Mouse (Mus musculus) E14TG2a.4 (cell line): ENCODE results near the gene Prkca.

Experiments used
- CTCF ChIP-seq: conservative IDR thresholded peaks from 2 replicates; pipeline ENCODE4 v1.5.1; 2014; ENCODE audit warnings: low read length
- NANOG ChIP-seq: IDR thresholded peaks from 2 replicates; pipeline ENCODE4 v1.6.1; 2014; ENCODE audit warnings: borderline replicate concordance, low read length, mixed read lengths

DNA sequence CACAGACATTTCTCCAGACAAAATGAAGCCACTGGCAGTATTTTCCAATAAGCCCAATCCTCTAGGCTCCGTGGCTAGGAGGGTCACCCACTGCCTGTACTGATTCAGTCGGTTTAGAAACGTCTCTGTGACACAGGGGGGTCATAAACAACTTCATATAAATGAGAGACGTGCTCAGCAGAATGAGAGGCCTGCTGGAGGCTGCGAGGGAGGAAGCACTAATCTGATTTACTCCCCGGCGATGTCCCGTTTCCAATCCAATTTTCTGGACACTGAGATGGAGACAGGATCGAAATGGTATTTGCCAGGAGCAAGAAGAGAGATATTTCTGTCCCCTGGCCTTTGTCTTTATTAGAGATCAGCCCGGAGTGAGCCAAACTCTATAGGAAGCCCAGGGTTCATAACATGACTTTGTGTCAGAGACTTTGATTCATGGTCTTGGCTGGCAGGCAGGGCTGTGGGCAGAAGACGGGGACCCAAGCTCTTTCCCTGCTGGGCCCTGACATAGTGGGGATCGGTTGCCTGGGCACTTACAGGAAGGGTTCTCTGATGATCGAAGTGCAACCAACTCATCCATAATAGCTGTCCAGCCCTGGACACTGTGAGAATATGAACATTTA, 120.0 kb downstream of the Prkca start:
- TF ChIP-seq CTCF (no peak), NANOG (no peak)
